Mouse (Mus musculus): ENCODE measurements around the gene Nup214. TPM values are rescaled to one million over a fixed set of nuclear protein-coding genes. Genes with fewer than 3 reads are reported as not detected.

Nup214 gene
- total RNA-seq, 1 experiment: 74.3 TPM

DNA sequence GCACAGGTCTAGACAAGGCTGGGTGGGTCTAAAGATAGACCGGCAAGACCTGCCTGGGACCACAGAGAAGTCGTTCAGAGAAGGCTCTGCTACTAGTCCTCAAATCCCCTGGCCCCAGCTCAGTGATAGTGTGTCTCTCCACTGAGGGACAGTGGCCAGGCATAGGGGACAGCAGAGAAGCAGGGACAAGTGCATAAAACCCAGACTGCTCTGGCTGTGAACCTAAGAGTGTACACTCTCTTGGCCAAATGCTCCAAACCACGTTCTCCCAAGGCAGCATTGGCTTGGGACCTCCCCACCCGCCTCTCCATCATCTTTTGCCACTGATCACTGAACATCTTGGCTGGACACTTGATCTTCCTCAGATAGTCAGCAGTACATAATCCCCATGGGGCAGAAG, 113.4 kb downstream of the Nup214 start:
- no peak overlapping the region for H3K4me3 ChIP-seq (ENCODE audit: insufficient read depth in 1 of 2, low read depth in 1 of 2, low read length in 2 of 2, poor library complexity in 1 of 2, severe bottlenecking in 1 of 2)
- TF ChIP-seq HCFC1 (IDR thresholded peaks at IDR 0.05; ENCODE audit: borderline replicate concordance, insufficient read depth, low read length) (no peak), ZNF384 (IDR thresholded peaks at IDR 0.05; ENCODE audit: low read depth, low read length) (no peak), ZC3H11A (IDR thresholded peaks at IDR 0.05; ENCODE audit: borderline replicate concordance, low read depth, low read length) (no peak), CHD2 (IDR thresholded peaks at IDR 0.05; ENCODE audit: low read depth, low read length) (no peak), MAFK (IDR thresholded peaks at IDR 0.05; ENCODE audit: insufficient read depth, low read depth, low read length) (no peak)
- H3K9ac ChIP-seq (ENCODE audit: insufficient read depth, low read depth, low read length, poor library complexity, severe bottlenecking): no peak overlapping the region
- H3K36me3 ChIP-seq (ENCODE audit: control insufficient read depth, insufficient read depth, low read length, poor library complexity, severe bottlenecking): no peaks in the 10 kb centered on the region
- H3K27ac ChIP-seq (ENCODE audit: insufficient read depth, low read depth, low read length, poor library complexity, severe bottlenecking): no peak overlapping the region
- DNase-seq (ENCODE audit: low read depth, low spot score): no peak
- no peaks in the 10 kb centered on the region for H3K9me3 ChIP-seq (ENCODE audit: control insufficient read depth, insufficient read depth, low read depth, low read length)
- in situ Hi-C loops (cut with MboI; ENCODE audit: low sequenced_read_pairs in 2 of 2, unreplicated experiment in 2 of 2): no loop called here
- peaks cover 2 to 9% of the 10 kb centered on the region in 2 experiments; a peak in 1 of 4 replicates for H3K4me1 ChIP-seq (ENCODE audit: control insufficient read depth in 2 of 2, insufficient read depth in 2 of 2, low read length in 2 of 2, poor library complexity in 1 of 2)

DNA sequence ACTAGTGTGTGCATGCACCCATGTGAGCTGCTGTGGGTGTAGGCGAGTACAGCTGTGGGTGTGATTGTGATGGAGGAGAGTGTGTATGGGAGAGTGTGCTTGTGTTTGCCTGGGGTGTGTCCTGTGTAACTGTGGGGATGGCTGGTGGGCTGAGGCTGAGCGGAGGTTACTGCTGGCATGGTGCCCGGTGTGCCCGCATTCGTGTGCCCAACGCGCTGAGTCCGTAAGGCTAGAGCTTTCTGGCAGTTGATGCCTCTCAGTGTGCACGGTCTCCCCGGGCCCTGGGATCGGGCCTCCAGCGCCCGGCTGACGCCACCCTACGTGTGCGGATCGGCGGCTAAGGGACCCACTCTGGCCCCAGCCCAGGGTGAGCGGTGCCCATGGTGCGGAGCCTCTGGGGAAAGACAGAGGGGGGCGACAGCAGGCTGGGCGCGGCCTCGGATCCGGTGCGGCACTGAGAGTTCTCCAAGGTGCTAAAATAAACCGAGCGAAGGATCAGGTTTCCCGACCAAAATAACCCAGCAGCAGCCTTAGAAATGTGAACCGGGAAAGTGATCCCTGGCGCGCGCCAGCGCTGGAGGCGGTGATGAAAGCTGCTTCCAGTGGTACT, 114.2 kb downstream of the Nup214 start:
- Histone ChIP-seq H3K4me1 (ENCODE audit: control insufficient read depth in 2 of 2, insufficient read depth in 2 of 2, low read length in 2 of 2, poor library complexity in 1 of 2) (peaks cover 2 to 9% of the 10 kb centered on the region in 2 experiments; a peak in 1 of 4 replicates), H3K36me3 (ENCODE audit: control insufficient read depth, insufficient read depth, low read length, poor library complexity, severe bottlenecking) (no peaks in the 10 kb centered on the region), H3K4me3 (ENCODE audit: insufficient read depth in 1 of 2, low read depth in 1 of 2, low read length in 2 of 2, poor library complexity in 1 of 2, severe bottlenecking in 1 of 2) (peak overlapping the region; percentile 46 to 48; a peak in 3 of 4 replicates), H3K9me3 (ENCODE audit: control insufficient read depth, insufficient read depth, low read depth, low read length) (no peaks in the 10 kb centered on the region), H3K9ac (ENCODE audit: insufficient read depth, low read depth, low read length, poor library complexity, severe bottlenecking) (no peak overlapping the region), H3K27ac (ENCODE audit: insufficient read depth, low read depth, low read length, poor library complexity, severe bottlenecking) (no peak overlapping the region)
- TF ChIP-seq CHD2 (IDR thresholded peaks at IDR 0.05; ENCODE audit: low read depth, low read length) (no peak), ZC3H11A (IDR thresholded peaks at IDR 0.05; ENCODE audit: borderline replicate concordance, low read depth, low read length) (no peak), ZNF384 (IDR thresholded peaks at IDR 0.05; ENCODE audit: low read depth, low read length) (no peak), MAFK (IDR thresholded peaks at IDR 0.05; ENCODE audit: insufficient read depth, low read depth, low read length) (no peak), HCFC1 (IDR thresholded peaks at IDR 0.05; ENCODE audit: borderline replicate concordance, insufficient read depth, low read length) (no peak)
- in situ Hi-C loops (cut with MboI; ENCODE audit: low sequenced_read_pairs in 2 of 2, unreplicated experiment in 2 of 2): no loop called here
- no peak for DNase-seq (ENCODE audit: low read depth, low spot score)

DNA sequence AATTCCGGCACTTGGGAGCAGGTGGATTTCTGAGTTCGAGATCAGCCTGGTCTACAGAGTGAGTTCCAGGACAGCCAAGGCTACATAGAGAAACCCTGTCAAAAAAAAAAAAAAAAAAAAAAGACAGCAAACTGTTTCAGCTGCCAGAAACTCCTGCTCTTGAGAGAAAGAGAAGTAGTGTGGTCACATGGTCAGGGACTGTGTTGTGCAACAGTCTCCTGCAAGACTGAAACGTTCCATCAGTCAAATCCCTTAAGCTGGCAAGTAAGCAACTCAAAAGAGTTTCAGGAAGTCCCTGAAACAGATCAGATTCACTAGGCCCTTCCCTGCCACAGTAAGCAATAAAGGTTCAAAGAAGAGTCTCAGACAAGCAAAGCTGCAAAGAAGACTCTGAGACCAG, 115.4 kb downstream of the Nup214 start:
- H3K4me3 ChIP-seq (ENCODE audit: insufficient read depth in 1 of 2, low read depth in 1 of 2, low read length in 2 of 2, poor library complexity in 1 of 2, severe bottlenecking in 1 of 2): no peak overlapping the region
- H3K9ac ChIP-seq (ENCODE audit: insufficient read depth, low read depth, low read length, poor library complexity, severe bottlenecking): no peak overlapping the region
- H3K4me1 ChIP-seq (ENCODE audit: control insufficient read depth in 2 of 2, insufficient read depth in 2 of 2, low read length in 2 of 2, poor library complexity in 1 of 2): peaks cover 2 to 9% of the 10 kb centered on the region in 2 experiments; a peak in 1 of 4 replicates
- TF ChIP-seq CHD2 (IDR thresholded peaks at IDR 0.05; ENCODE audit: low read depth, low read length): no peak
- no peaks in the 10 kb centered on the region for H3K36me3 ChIP-seq (ENCODE audit: control insufficient read depth, insufficient read depth, low read length, poor library complexity, severe bottlenecking)
- no peak for DNase-seq (ENCODE audit: low read depth, low spot score)
- in situ Hi-C loops (cut with MboI; ENCODE audit: low sequenced_read_pairs in 2 of 2, unreplicated experiment in 2 of 2): no loop called here
- H3K27ac ChIP-seq (ENCODE audit: insufficient read depth, low read depth, low read length, poor library complexity, severe bottlenecking): no peak overlapping the region
- no peaks in the 10 kb centered on the region for H3K9me3 ChIP-seq (ENCODE audit: control insufficient read depth, insufficient read depth, low read depth, low read length)

DNA sequence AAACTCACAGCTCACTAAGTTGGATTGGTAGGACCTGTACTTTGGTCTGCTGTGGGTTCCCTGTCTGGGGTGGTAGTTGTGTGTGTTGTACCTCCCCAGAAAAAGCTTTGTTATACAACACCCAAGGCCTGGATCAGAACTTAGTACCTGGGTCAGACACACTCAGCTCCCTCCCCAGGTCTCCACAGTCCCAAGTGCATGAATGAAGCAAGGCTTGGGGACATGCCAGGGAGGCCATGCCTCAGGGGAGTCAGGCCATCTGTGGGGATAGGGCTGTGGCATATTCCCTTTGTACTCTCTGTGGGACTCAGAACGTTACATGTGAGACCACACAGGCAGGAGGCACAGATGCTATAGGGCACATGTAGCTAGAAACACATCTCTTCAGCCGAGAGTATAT, 115.9 kb downstream of the Nup214 start:
- H3K9me3 ChIP-seq (ENCODE audit: control insufficient read depth, insufficient read depth, low read depth, low read length): no peaks in the 10 kb centered on the region
- no peak overlapping the region for H3K9ac ChIP-seq (ENCODE audit: insufficient read depth, low read depth, low read length, poor library complexity, severe bottlenecking)
- no peak overlapping the region for H3K4me3 ChIP-seq (ENCODE audit: insufficient read depth in 1 of 2, low read depth in 1 of 2, low read length in 2 of 2, poor library complexity in 1 of 2, severe bottlenecking in 1 of 2)
- in situ Hi-C loops (cut with MboI; ENCODE audit: low sequenced_read_pairs in 2 of 2, unreplicated experiment in 2 of 2): no loop called here
- TF ChIP-seq CHD2 (IDR thresholded peaks at IDR 0.05; ENCODE audit: low read depth, low read length): no peak
- no peak for TF ChIP-seq HCFC1 (IDR thresholded peaks at IDR 0.05; ENCODE audit: borderline replicate concordance, insufficient read depth, low read length)
- no peak for TF ChIP-seq ZC3H11A (IDR thresholded peaks at IDR 0.05; ENCODE audit: borderline replicate concordance, low read depth, low read length)
- no peak for DNase-seq (ENCODE audit: low read depth, low spot score)
- peaks cover 2 to 9% of the 10 kb centered on the region in 2 experiments; a peak in 1 of 4 replicates for H3K4me1 ChIP-seq (ENCODE audit: control insufficient read depth in 2 of 2, insufficient read depth in 2 of 2, low read length in 2 of 2, poor library complexity in 1 of 2)
- no peaks in the 10 kb centered on the region for H3K36me3 ChIP-seq (ENCODE audit: control insufficient read depth, insufficient read depth, low read length, poor library complexity, severe bottlenecking)
- no peak overlapping the region for H3K27ac ChIP-seq (ENCODE audit: insufficient read depth, low read depth, low read length, poor library complexity, severe bottlenecking)

DNA sequence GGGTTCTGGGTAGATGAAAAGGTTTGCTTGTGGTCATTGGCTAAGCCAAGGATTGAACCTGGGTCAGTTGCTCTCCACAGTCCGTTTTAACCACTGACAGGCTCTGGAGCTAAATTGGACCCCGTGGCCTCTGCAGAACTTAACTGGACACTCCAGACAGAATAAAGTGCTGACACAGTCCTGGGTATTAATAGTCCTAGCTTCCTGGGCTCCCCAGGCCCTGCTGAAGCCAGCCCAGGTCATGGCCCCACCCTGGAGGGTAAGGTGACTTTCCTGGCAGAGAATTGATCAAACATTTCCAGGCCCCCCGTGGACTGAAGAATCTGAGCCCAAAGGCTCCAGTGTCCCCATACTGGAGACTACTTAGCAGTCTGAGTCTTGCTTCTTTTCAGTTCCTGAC, 117.7 kb downstream of the Nup214 start:
- Histone ChIP-seq H3K9me3 (ENCODE audit: control insufficient read depth, insufficient read depth, low read depth, low read length) (no peaks in the 10 kb centered on the region), H3K4me3 (ENCODE audit: insufficient read depth in 1 of 2, low read depth in 1 of 2, low read length in 2 of 2, poor library complexity in 1 of 2, severe bottlenecking in 1 of 2) (no peak overlapping the region), H3K4me1 (ENCODE audit: control insufficient read depth in 2 of 2, insufficient read depth in 2 of 2, low read length in 2 of 2, poor library complexity in 1 of 2) (peaks cover 3 to 14% of the 10 kb centered on the region in 2 experiments; a peak in 1 of 4 replicates), H3K36me3 (ENCODE audit: control insufficient read depth, insufficient read depth, low read length, poor library complexity, severe bottlenecking) (no peaks in the 10 kb centered on the region), H3K9ac (ENCODE audit: insufficient read depth, low read depth, low read length, poor library complexity, severe bottlenecking) (no peak overlapping the region), H3K27ac (ENCODE audit: insufficient read depth, low read depth, low read length, poor library complexity, severe bottlenecking) (no peak overlapping the region)
- in situ Hi-C loops (cut with MboI; ENCODE audit: low sequenced_read_pairs in 2 of 2, unreplicated experiment in 2 of 2): no loop called here
- no peak for DNase-seq (ENCODE audit: low read depth, low spot score)
- TF ChIP-seq ZC3H11A (IDR thresholded peaks at IDR 0.05; ENCODE audit: borderline replicate concordance, low read depth, low read length) (no peak), ZNF384 (IDR thresholded peaks at IDR 0.05; ENCODE audit: low read depth, low read length) (no peak), HCFC1 (IDR thresholded peaks at IDR 0.05; ENCODE audit: borderline replicate concordance, insufficient read depth, low read length) (no peak), CHD2 (IDR thresholded peaks at IDR 0.05; ENCODE audit: low read depth, low read length) (no peak), MAFK (IDR thresholded peaks at IDR 0.05; ENCODE audit: insufficient read depth, low read depth, low read length) (no peak)

Measured in ES-E14 (cell line).